Mouse (Mus musculus) myocyte (in vitro differentiated cells): Measurements from ENCODE around the gene Gm9857.

Source experiments
- CEBPB ChIP-seq: IDR thresholded peaks from 2 replicates; pipeline ENCODE4 v1.6.1; 2011; ENCODE audit warnings: mild to moderate bottlenecking, moderate library complexity; ENCODE audit not compliant: poor library complexity, insufficient read depth, severe bottlenecking
- E2F4 ChIP-seq: IDR thresholded peaks from one replicate; pipeline ENCODE4 v1.6.1; 2011; ENCODE audit warnings: mild to moderate bottlenecking, control low read depth, moderate library complexity; ENCODE audit not compliant: insufficient read depth
- MYOD1 ChIP-seq, 3 experiments: IDR thresholded peaks; one replicate each; pipeline ENCODE4 v1.6.1; 2011; ENCODE audit warnings: control low read depth in 2 of 3, low read depth in 2 of 3, mild to moderate bottlenecking in 2 of 3, moderate library complexity in 1 of 3; ENCODE audit not compliant: insufficient read length in 2 of 3, control insufficient read depth in 1 of 3
- POLR2A ChIP-seq: IDR thresholded peaks from one replicate; pipeline ENCODE4 v1.6.1; 2011; ENCODE audit warnings: low read depth, mild to moderate bottlenecking, control low read depth, moderate library complexity; ENCODE audit not compliant: insufficient read length
- SRF ChIP-seq: IDR thresholded peaks from one replicate; pipeline ENCODE4 v1.6.1; 2011; ENCODE audit warnings: low read depth; ENCODE audit not compliant: control insufficient read depth, insufficient read length
- TCF3 ChIP-seq: IDR thresholded peaks from one replicate; pipeline ENCODE4 v1.6.1; 2011; ENCODE audit warnings: low read depth, control low read depth; ENCODE audit not compliant: insufficient read length
- USF1 ChIP-seq: IDR thresholded peaks from one replicate; pipeline ENCODE4 v1.6.1; 2011; ENCODE audit warnings: low read depth, mild to moderate bottlenecking, control low read depth, moderate library complexity

- TF ChIP-seq E2F4 (no peak), USF1 (no peak), POLR2A (no peak), SRF (no peak), TCF3 (no peak), CEBPB (no peak), MYOD1 (IDR thresholded peaks at IDR 0.05; ENCODE audit: control insufficient read depth in 1 of 3, insufficient read length in 2 of 3, low read depth in 2 of 3) (no peak)
Measured at GRCm38 (mm10) chr3:108900681-108901080, 39.6 kb downstream of the Gm9857 start.
